Mouse (Mus musculus) C2C12 (cell line): ENCODE results near the gene Spata2l.

Experiments used
- CEBPB ChIP-seq: IDR thresholded peaks from one replicate; pipeline ENCODE4 v1.6.1; 2011; ENCODE audit warnings: low read depth, mild to moderate bottlenecking, control low read depth, moderate library complexity
- CTCF ChIP-seq: IDR thresholded peaks from one replicate; pipeline ENCODE4 v1.5.1; 2011; ENCODE audit not compliant: control insufficient read depth, insufficient read depth, insufficient read length
- FOSL1 ChIP-seq: IDR thresholded peaks from one replicate; pipeline ENCODE4 v1.8.0; 2011; ENCODE audit warnings: mild to moderate bottlenecking, low read length; ENCODE audit not compliant: poor library complexity, insufficient read depth, severe bottlenecking
- MAX ChIP-seq: IDR thresholded peaks from one replicate; pipeline ENCODE4 v1.6.1; 2011; ENCODE audit warnings: mild to moderate bottlenecking, control low read depth
- USF1 ChIP-seq: IDR thresholded peaks from one replicate; pipeline ENCODE4 v1.6.1; 2011; ENCODE audit warnings: low read depth, mild to moderate bottlenecking, control low read depth, moderate library complexity

GRCm38 (mm10) chr8:123279828-123280227, 43.8 kb upstream of the Spata2l start:
- no peak for TF ChIP-seq CTCF
- no peak for TF ChIP-seq USF1
- no peak for TF ChIP-seq MAX
- TF ChIP-seq FOSL1 = no peak
- no peak for TF ChIP-seq CEBPB
